Mouse (Mus musculus): ENCODE results near the gene Nifk. TPM values are rescaled to one million over a fixed set of nuclear protein-coding genes. Genes with fewer than 3 reads are reported as not detected.
A peak's percentile ranks its signal among the peaks of the same experiment; 100 is the strongest.

The Nifk gene
- polyA plus RNA-seq, 1 experiment: 4.0 TPM

GRCm38 (mm10) chr1:118343649-118344435, 22.2 kb downstream of the Nifk start:
- Histone ChIP-seq H3K27ac (ENCODE audit: insufficient read depth, low read length) (no peak overlapping the region), H3K4me3 (ENCODE audit: extremely low read depth, insufficient read depth, insufficient read length) (no peak overlapping the region), H3K4me1 (ENCODE audit: control insufficient read depth, insufficient read depth, insufficient read length) (no peaks in the 10 kb centered on the region), H3K27me3 (ENCODE audit: control insufficient read depth, insufficient read depth, low read length) (no peaks in the 10 kb centered on the region), H3K36me3 (ENCODE audit: control insufficient read depth, insufficient read depth, low read length) (no peaks in the 10 kb centered on the region)
- TF ChIP-seq POLR2A (IDR thresholded peaks at IDR 0.05; ENCODE audit: low read depth, low read length): no peak
- no peak for TF ChIP-seq CTCF (IDR thresholded peaks at IDR 0.05; ENCODE audit: extremely low read depth, insufficient read depth, insufficient read length, insufficient replicate concordance)
- no peak for DNase-seq (ENCODE audit: low read depth in 1 of 2, low spot score in 2 of 2)
- WGBS: 56% methylated on average over 6 of the region's 6 CpGs

- no peak for DNase-seq (ENCODE audit: low read depth in 1 of 2, low spot score in 2 of 2)
- Histone ChIP-seq H3K4me3 (ENCODE audit: extremely low read depth, insufficient read depth, insufficient read length) (no peak overlapping the region), H3K4me1 (ENCODE audit: control insufficient read depth, insufficient read depth, insufficient read length) (no peaks in the 10 kb centered on the region), H3K36me3 (ENCODE audit: control insufficient read depth, insufficient read depth, low read length) (no peaks in the 10 kb centered on the region), H3K27me3 (ENCODE audit: control insufficient read depth, insufficient read depth, low read length) (no peaks in the 10 kb centered on the region), H3K27ac (ENCODE audit: insufficient read depth, low read length) (no peak overlapping the region)
- TF ChIP-seq CTCF (IDR thresholded peaks at IDR 0.05; ENCODE audit: extremely low read depth, insufficient read depth, insufficient read length, insufficient replicate concordance) (no peak), POLR2A (IDR thresholded peaks at IDR 0.05; ENCODE audit: low read depth, low read length) (no peak)
- 83% methylated on average over 3 of the region's 3 CpGs for WGBS
Measured at GRCm38 (mm10) chr1:118349922-118350321, 28.3 kb downstream of the Nifk start.

GRCm38 (mm10) chr1:118359071-118359761, 37.6 kb downstream of the Nifk start:
- DNase-seq (ENCODE audit: low read depth in 1 of 2, low spot score in 2 of 2): no peak
- Histone ChIP-seq H3K4me3 (ENCODE audit: extremely low read depth, insufficient read depth, insufficient read length) (no peak overlapping the region), H3K4me1 (ENCODE audit: control insufficient read depth, insufficient read depth, insufficient read length) (no peaks in the 10 kb centered on the region), H3K27ac (ENCODE audit: insufficient read depth, low read length) (no peak overlapping the region), H3K27me3 (ENCODE audit: control insufficient read depth, insufficient read depth, low read length) (no peaks in the 10 kb centered on the region), H3K36me3 (ENCODE audit: control insufficient read depth, insufficient read depth, low read length) (no peaks in the 10 kb centered on the region)
- 82% methylated on average over 6 of the region's 6 CpGs for WGBS
- TF ChIP-seq CTCF (IDR thresholded peaks at IDR 0.05; ENCODE audit: extremely low read depth, insufficient read depth, insufficient read length, insufficient replicate concordance): no peak
- TF ChIP-seq POLR2A (IDR thresholded peaks at IDR 0.05; ENCODE audit: low read depth, low read length): no peak

GRCm38 (mm10) chr1:118367970-118368369, 46.3 kb downstream of the Nifk start:
- no peak overlapping the region for H3K27ac ChIP-seq (ENCODE audit: insufficient read depth, low read length)
- H3K4me1 ChIP-seq (ENCODE audit: control insufficient read depth, insufficient read depth, insufficient read length): no peaks in the 10 kb centered on the region
- peak in 1 of 2 experiments; percentile 5 for DNase-seq (ENCODE audit: low read depth in 1 of 2, low spot score in 2 of 2)
- TF ChIP-seq CTCF (IDR thresholded peaks at IDR 0.05; ENCODE audit: extremely low read depth, insufficient read depth, insufficient read length, insufficient replicate concordance) (no peak), POLR2A (IDR thresholded peaks at IDR 0.05; ENCODE audit: low read depth, low read length) (no peak)
- WGBS: 85% methylated on average over 1 of the region's 1 CpGs
- no peak overlapping the region for H3K4me3 ChIP-seq (ENCODE audit: extremely low read depth, insufficient read depth, insufficient read length)
- no peaks in the 10 kb centered on the region for H3K27me3 ChIP-seq (ENCODE audit: control insufficient read depth, insufficient read depth, low read length)
- no peaks in the 10 kb centered on the region for H3K36me3 ChIP-seq (ENCODE audit: control insufficient read depth, insufficient read depth, low read length)

DNA sequence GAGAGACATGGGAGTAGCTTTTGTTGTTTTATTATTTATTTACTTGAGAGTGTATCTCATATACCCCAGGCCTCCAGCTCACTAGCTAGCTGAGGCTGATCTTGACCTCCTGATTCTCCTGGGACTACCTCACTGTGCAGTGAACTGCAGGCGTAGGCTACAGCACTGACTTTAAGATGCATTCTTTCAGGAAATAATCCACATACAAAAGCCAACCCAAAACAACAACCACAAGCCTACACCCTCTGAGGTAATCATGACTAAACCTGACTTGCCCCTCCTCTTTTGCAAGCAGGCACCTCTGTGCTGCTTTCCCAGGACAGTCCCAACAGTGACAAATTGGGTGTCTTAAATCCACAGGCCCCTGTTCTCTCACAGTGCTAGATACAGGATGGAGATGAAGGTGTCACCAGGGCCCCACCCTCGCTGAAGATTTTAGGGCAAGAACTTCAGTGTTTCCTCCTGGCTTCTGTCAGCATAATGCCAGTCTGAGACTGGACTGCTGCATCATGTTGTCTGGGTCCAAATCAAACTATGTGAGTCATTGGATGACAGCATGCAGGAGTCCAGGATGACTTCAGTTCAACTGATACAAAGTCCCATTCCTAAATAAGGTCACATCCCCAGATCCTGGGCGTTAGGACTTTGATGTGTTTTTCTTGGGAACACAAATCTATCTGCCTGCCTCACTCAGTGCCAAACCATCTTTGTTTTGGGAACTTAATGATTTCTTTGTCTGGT, 47.3 kb downstream of the Nifk start:
- Histone ChIP-seq H3K4me1 (ENCODE audit: control insufficient read depth, insufficient read depth, insufficient read length) (no peaks in the 10 kb centered on the region), H3K27ac (ENCODE audit: insufficient read depth, low read length) (no peak overlapping the region), H3K4me3 (ENCODE audit: extremely low read depth, insufficient read depth, insufficient read length) (no peak overlapping the region), H3K36me3 (ENCODE audit: control insufficient read depth, insufficient read depth, low read length) (no peaks in the 10 kb centered on the region), H3K27me3 (ENCODE audit: control insufficient read depth, insufficient read depth, low read length) (no peaks in the 10 kb centered on the region)
- 73% methylated on average over 3 of the region's 3 CpGs for WGBS
- no peak for TF ChIP-seq CTCF (IDR thresholded peaks at IDR 0.05; ENCODE audit: extremely low read depth, insufficient read depth, insufficient read length, insufficient replicate concordance)
- TF ChIP-seq POLR2A (IDR thresholded peaks at IDR 0.05; ENCODE audit: low read depth, low read length): no peak
- no peak for DNase-seq (ENCODE audit: low read depth in 1 of 2, low spot score in 2 of 2)

DNA sequence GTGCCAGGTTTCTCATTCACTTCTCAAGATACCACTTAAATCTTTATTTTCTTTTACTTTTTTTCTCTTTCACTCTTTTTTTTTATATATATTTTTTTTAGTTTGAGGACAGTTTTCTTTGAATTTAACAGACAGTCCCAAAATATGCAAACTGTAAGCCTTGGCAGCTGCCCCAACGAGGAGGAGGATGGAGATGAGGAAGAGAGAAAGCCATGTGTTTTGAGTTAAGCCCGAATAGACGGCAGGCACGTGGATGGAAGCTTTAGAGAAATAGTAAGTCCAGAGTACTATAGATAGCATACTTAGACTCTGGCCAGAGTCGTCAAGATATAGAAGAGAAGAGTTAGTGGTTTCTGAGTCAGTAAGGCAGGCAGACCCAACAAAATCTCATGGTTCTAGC, 56.1 kb downstream of the Nifk start:
- TF ChIP-seq POLR2A (IDR thresholded peaks at IDR 0.05; ENCODE audit: low read depth, low read length) (no peak), CTCF (IDR thresholded peaks at IDR 0.05; ENCODE audit: extremely low read depth, insufficient read depth, insufficient read length, insufficient replicate concordance) (no peak)

More for the DNA sequence above, 56.1 kb downstream of the Nifk start:
- H3K36me3 ChIP-seq (ENCODE audit: control insufficient read depth, insufficient read depth, low read length): no peaks in the 10 kb centered on the region
- WGBS: 78% methylated on average over 5 of the region's 5 CpGs
- H3K4me3 ChIP-seq (ENCODE audit: extremely low read depth, insufficient read depth, insufficient read length): no peak overlapping the region
- no peak for DNase-seq (ENCODE audit: low read depth in 1 of 2, low spot score in 2 of 2)
- no peaks in the 10 kb centered on the region for H3K4me1 ChIP-seq (ENCODE audit: control insufficient read depth, insufficient read depth, insufficient read length)
- H3K27ac ChIP-seq (ENCODE audit: insufficient read depth, low read length): no peak overlapping the region
- no peaks in the 10 kb centered on the region for H3K27me3 ChIP-seq (ENCODE audit: control insufficient read depth, insufficient read depth, low read length)

Data from spleen, adult 2 months (tissue).